Mouse (Mus musculus): ENCODE data around the gene Lmbrd1. TPM values are rescaled to one million over a fixed set of nuclear protein-coding genes. Genes with fewer than 3 reads are reported as not detected.

Lmbrd1 gene
- polyA plus RNA-seq, 1 experiment = 105 TPM

GRCm38 (mm10) chr1:24680991-24681390 lies 2.6 kb downstream of the Lmbrd1 start:
- H3K4me1 ChIP-seq (ENCODE audit: control insufficient read depth, insufficient read depth, low read length) = peaks cover 8% of the 10 kb centered on the region; the same call in 1 of the 2 replicates
- TF ChIP-seq POLR2A (IDR thresholded peaks at IDR 0.05; ENCODE audit: extremely low read depth, insufficient read depth, low read length) (no peak), CTCF (IDR thresholded peaks at IDR 0.05; ENCODE audit: extremely low read depth, insufficient read depth, low read length) (no peak)
- H3K4me3 ChIP-seq (ENCODE audit: insufficient read depth, low read length) = no peak overlapping the region
- no peak overlapping the region for H3K27ac ChIP-seq (ENCODE audit: insufficient read depth, low read length)

- no peak overlapping the region for H3K4me3 ChIP-seq (ENCODE audit: insufficient read depth, low read length)
- peaks cover 8% of the 10 kb centered on the region; the same call in 1 of the 2 replicates for H3K4me1 ChIP-seq (ENCODE audit: control insufficient read depth, insufficient read depth, low read length)
- no peak for TF ChIP-seq POLR2A (IDR thresholded peaks at IDR 0.05; ENCODE audit: extremely low read depth, insufficient read depth, low read length)
- TF ChIP-seq CTCF (IDR thresholded peaks at IDR 0.05; ENCODE audit: extremely low read depth, insufficient read depth, low read length) = no peak
- no peak overlapping the region for H3K27ac ChIP-seq (ENCODE audit: insufficient read depth, low read length)
Measured at GRCm38 (mm10) chr1:24681946-24682345, 3.5 kb downstream of the Lmbrd1 start.

GRCm38 (mm10) chr1:24683947-24684346 lies 5.5 kb downstream of the Lmbrd1 start:
- Histone ChIP-seq H3K4me1 (ENCODE audit: control insufficient read depth, insufficient read depth, low read length) (peaks cover 5% of the 10 kb centered on the region; the same call in 1 of the 2 replicates), H3K27ac (ENCODE audit: insufficient read depth, low read length) (no peak overlapping the region), H3K4me3 (ENCODE audit: insufficient read depth, low read length) (no peak overlapping the region)
- TF ChIP-seq POLR2A (IDR thresholded peaks at IDR 0.05; ENCODE audit: extremely low read depth, insufficient read depth, low read length) = no peak
- TF ChIP-seq CTCF (IDR thresholded peaks at IDR 0.05; ENCODE audit: extremely low read depth, insufficient read depth, low read length) = no peak

GRCm38 (mm10) chr1:24685606-24686005 lies 7.2 kb downstream of the Lmbrd1 start:
- Histone ChIP-seq H3K4me1 (ENCODE audit: control insufficient read depth, insufficient read depth, low read length) (peaks cover 1% of the 10 kb centered on the region; the same call in 1 of the 2 replicates), H3K27ac (ENCODE audit: insufficient read depth, low read length) (no peak overlapping the region), H3K4me3 (ENCODE audit: insufficient read depth, low read length) (no peak overlapping the region)
- TF ChIP-seq CTCF (IDR thresholded peaks at IDR 0.05; ENCODE audit: extremely low read depth, insufficient read depth, low read length) = no peak
- no peak for TF ChIP-seq POLR2A (IDR thresholded peaks at IDR 0.05; ENCODE audit: extremely low read depth, insufficient read depth, low read length)

- no peak overlapping the region for H3K4me3 ChIP-seq (ENCODE audit: insufficient read depth, low read length)
- no peak for TF ChIP-seq CTCF (IDR thresholded peaks at IDR 0.05; ENCODE audit: extremely low read depth, insufficient read depth, low read length)
- TF ChIP-seq POLR2A (IDR thresholded peaks at IDR 0.05; ENCODE audit: extremely low read depth, insufficient read depth, low read length) = no peak
- no peak overlapping the region for H3K27ac ChIP-seq (ENCODE audit: insufficient read depth, low read length)
- H3K4me1 ChIP-seq (ENCODE audit: control insufficient read depth, insufficient read depth, low read length) = no peaks in the 10 kb centered on the region
Measured at GRCm38 (mm10) chr1:24686235-24687021, 8.0 kb downstream of the Lmbrd1 start.

GRCm38 (mm10) chr1:24697677-24698076 lies 19.2 kb downstream of the Lmbrd1 start:
- H3K4me1 ChIP-seq (ENCODE audit: control insufficient read depth, insufficient read depth, low read length) = no peaks in the 10 kb centered on the region
- no peak overlapping the region for H3K4me3 ChIP-seq (ENCODE audit: insufficient read depth, low read length)
- no peak overlapping the region for H3K27ac ChIP-seq (ENCODE audit: insufficient read depth, low read length)
- TF ChIP-seq POLR2A (IDR thresholded peaks at IDR 0.05; ENCODE audit: extremely low read depth, insufficient read depth, low read length) (no peak), CTCF (IDR thresholded peaks at IDR 0.05; ENCODE audit: extremely low read depth, insufficient read depth, low read length) (no peak)

- Histone ChIP-seq H3K4me1 (ENCODE audit: control insufficient read depth, insufficient read depth, low read length) (no peaks in the 10 kb centered on the region), H3K4me3 (ENCODE audit: insufficient read depth, low read length) (no peak overlapping the region), H3K27ac (ENCODE audit: insufficient read depth, low read length) (no peak overlapping the region)
- no peak for TF ChIP-seq POLR2A (IDR thresholded peaks at IDR 0.05; ENCODE audit: extremely low read depth, insufficient read depth, low read length)
- no peak for TF ChIP-seq CTCF (IDR thresholded peaks at IDR 0.05; ENCODE audit: extremely low read depth, insufficient read depth, low read length)
Measured at GRCm38 (mm10) chr1:24698146-24698880, 19.9 kb downstream of the Lmbrd1 start.

- no peak overlapping the region for H3K4me3 ChIP-seq (ENCODE audit: insufficient read depth, low read length)
- TF ChIP-seq CTCF (IDR thresholded peaks at IDR 0.05; ENCODE audit: extremely low read depth, insufficient read depth, low read length) (no peak), POLR2A (IDR thresholded peaks at IDR 0.05; ENCODE audit: extremely low read depth, insufficient read depth, low read length) (no peak)
- H3K27ac ChIP-seq (ENCODE audit: insufficient read depth, low read length) = no peak overlapping the region
- no peaks in the 10 kb centered on the region; the same call in 1 of the 2 replicates for H3K4me1 ChIP-seq (ENCODE audit: control insufficient read depth, insufficient read depth, low read length)
Measured at GRCm38 (mm10) chr1:24699320-24699719, 20.9 kb downstream of the Lmbrd1 start.

- Histone ChIP-seq H3K27ac (ENCODE audit: insufficient read depth, low read length) (no peak overlapping the region), H3K4me1 (ENCODE audit: control insufficient read depth, insufficient read depth, low read length) (no peaks in the 10 kb centered on the region; the same call in 1 of the 2 replicates), H3K4me3 (ENCODE audit: insufficient read depth, low read length) (no peak overlapping the region)
- TF ChIP-seq POLR2A (IDR thresholded peaks at IDR 0.05; ENCODE audit: extremely low read depth, insufficient read depth, low read length) (no peak), CTCF (IDR thresholded peaks at IDR 0.05; ENCODE audit: extremely low read depth, insufficient read depth, low read length) (no peak)
Measured at GRCm38 (mm10) chr1:24700241-24700640, 21.8 kb downstream of the Lmbrd1 start.

Measured in cortical plate, adult 2 months (tissue).